Comparison of ENCODE assay signal across 7 mouse cellular contexts in the genomic region with DNA sequence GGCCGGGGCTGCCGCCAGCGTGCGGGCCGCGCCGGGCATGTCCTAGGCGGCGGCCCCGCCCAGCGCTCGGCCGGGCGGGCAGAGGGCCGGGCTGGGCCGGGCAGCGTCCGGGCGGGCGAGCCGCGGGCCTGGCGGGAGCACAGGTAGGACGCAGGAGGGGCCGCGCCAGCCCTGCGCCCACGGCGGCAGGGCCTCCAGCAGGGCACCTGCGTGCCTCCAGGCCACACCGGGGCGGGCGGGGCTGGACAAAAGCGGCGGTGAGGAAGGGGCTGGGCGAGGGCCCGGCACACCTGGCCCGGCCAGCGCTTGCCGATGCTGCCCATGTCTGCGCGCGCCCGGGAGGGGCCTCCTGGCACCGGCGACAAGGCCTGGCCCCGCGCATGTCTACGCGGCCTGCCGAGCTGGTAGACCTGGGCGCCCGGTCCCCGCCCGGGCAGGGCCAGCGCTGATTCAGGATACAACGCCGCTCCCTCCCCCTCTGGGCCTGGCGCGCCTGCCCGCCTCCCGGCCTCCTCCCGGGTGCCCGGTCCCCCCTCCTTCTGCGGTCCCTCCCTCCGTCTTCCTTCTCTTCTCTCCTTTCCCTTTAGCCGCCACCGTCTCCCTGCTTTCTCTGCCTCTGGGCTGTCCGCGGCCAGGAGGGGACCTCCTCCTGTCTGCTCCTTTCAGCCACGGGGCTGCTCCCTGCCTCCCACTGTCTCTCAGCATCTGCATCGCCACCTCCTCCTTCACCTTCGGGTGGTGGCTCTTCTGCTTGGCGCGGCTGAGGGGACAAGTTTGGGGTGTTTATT. TPM values are rescaled to one million over a fixed set of nuclear protein-coding genes. Genes with fewer than 3 reads are reported as not detected.
A peak's percentile ranks its signal among the peaks of the same experiment; 100 is the strongest.
DNase-seq lines count a peak whose midpoint lies in the region; ATAC-seq and TF ChIP-seq lines count a peak whose summit lies in the region.

No protein-coding gene starts in this region.

- H3K27me3 ChIP-seq in MEL (ENCODE audit: control insufficient read depth in 1 of 2, insufficient read depth in 2 of 2, low read length in 2 of 2), result peaks cover 0 to 2% of the 10 kb centered on the region in 2 experiments; a peak in 1 of 4 replicates
- peaks cover 50% of the 10 kb centered on the region for H3K27me3 ChIP-seq in forebrain, embryonic 10.5 days (ENCODE audit: poor library complexity, severe bottlenecking)
- H3K27me3 ChIP-seq in hindbrain, embryonic 12.5 days, result peaks cover 42% of the 10 kb centered on the region
- peaks cover 12% of the 10 kb centered on the region; the same call in 1 of the 2 replicates for H3K27me3 ChIP-seq in limb, embryonic 13.5 days
- peaks cover 10% of the 10 kb centered on the region; the same call in 1 of the 2 replicates for H3K27me3 ChIP-seq in midbrain, embryonic 14.5 days (ENCODE audit: control insufficient read depth, insufficient read depth, low read length)
- H3K27me3 ChIP-seq in testis, adult 2 months (ENCODE audit: control insufficient read depth, insufficient read depth, low read length), result no peaks in the 10 kb centered on the region

- 0 out of 4 replicates have a peak, but pooled peaks cover 0 to 2% of the 10 kb centered on the region in 2 experiments for H3K36me3 ChIP-seq in MEL (ENCODE audit: control insufficient read depth in 1 of 2, insufficient read depth in 2 of 2, low read length in 2 of 2)
- H3K36me3 ChIP-seq in forebrain, embryonic 10.5 days (replicated peaks), result no peaks in the 10 kb centered on the region; the same call in 1 of the 2 replicates
- 0 out of 2 replicates have a peak, but pooled peaks cover 4% of the 10 kb centered on the region for H3K36me3 ChIP-seq in hindbrain, embryonic 12.5 days
- peaks cover 26% of the 10 kb centered on the region for H3K36me3 ChIP-seq in limb, embryonic 13.5 days
- H3K36me3 ChIP-seq in midbrain, embryonic 14.5 days (ENCODE audit: control insufficient read depth, insufficient read depth, low read length), result peaks cover 6% of the 10 kb centered on the region; the same call in 1 of the 2 replicates
- no peaks in the 10 kb centered on the region for H3K36me3 ChIP-seq in testis, adult 2 months (ENCODE audit: control insufficient read depth, insufficient read depth, low read length)

- no peak for TF ChIP-seq CTCF in MEL (IDR thresholded peaks at IDR 0.05 in 2 of 3, conservative IDR thresholded peaks at IDR 0.05 in 1 of 3; ENCODE audit: control insufficient read depth in 1 of 3, insufficient read depth in 1 of 3, low read depth in 2 of 3, low read length in 3 of 3, poor library complexity in 1 of 3, severe bottlenecking in 1 of 3)
- no peak for TF ChIP-seq CTCF in bone marrow, adult 2 months (IDR thresholded peaks at IDR 0.05; ENCODE audit: control insufficient read depth, insufficient read depth, low read length)
- no peak for TF ChIP-seq CTCF in testis, adult 2 months (IDR thresholded peaks at IDR 0.05; ENCODE audit: control insufficient read depth, insufficient read depth, insufficient replicate concordance, low read depth, low read length)

- peak overlapping the region; percentile 51 for H3K9ac ChIP-seq in MEL (ENCODE audit: control insufficient read depth, low read depth, low read length, poor library complexity, severe bottlenecking)
- peak overlapping the region; percentile 95 for H3K9ac ChIP-seq in hindbrain, embryonic 12.5 days
- H3K9ac ChIP-seq in limb, embryonic 13.5 days, result peak overlapping the region; percentile 88
- peak overlapping the region; percentile 91 for H3K9ac ChIP-seq in midbrain, embryonic 14.5 days (replicated peaks; ENCODE audit: low read length)

- 1% methylated on average over 75 of the region's 75 CpGs for WGBS in bone marrow, adult 2 months
- WGBS in forebrain, embryonic 10.5 days, result under 1% methylated on average over 72 of the region's 75 CpGs
- under 1% methylated on average over 35 of the region's 75 CpGs for WGBS in hindbrain, embryonic 12.5 days
- WGBS in limb, embryonic 13.5 days, result under 1% methylated on average over 36 of the region's 75 CpGs
- WGBS in midbrain, embryonic 14.5 days, result under 1% methylated on average over 56 of the region's 75 CpGs

- no peaks in the 10 kb centered on the region for H3K9me3 ChIP-seq in MEL (replicated peaks; ENCODE audit: insufficient read depth, low read length)
- H3K9me3 ChIP-seq in forebrain, embryonic 10.5 days, result no peaks in the 10 kb centered on the region
- H3K9me3 ChIP-seq in hindbrain, embryonic 12.5 days (replicated peaks), result no peaks in the 10 kb centered on the region
- no peaks in the 10 kb centered on the region for H3K9me3 ChIP-seq in limb, embryonic 13.5 days
- H3K9me3 ChIP-seq in midbrain, embryonic 14.5 days (ENCODE audit: control insufficient read depth, low read length), result no peaks in the 10 kb centered on the region

- DNase-seq in MEL (ENCODE audit: low read depth, low spot score), result peak; percentile 66
- peak; percentile 35 for DNase-seq in forebrain, embryonic 10.5 days (ENCODE audit: extremely low spot score, low spot score)
- peak; percentile 67 for DNase-seq in midbrain, embryonic 14.5 days

- no peak overlapping the region for H3K27ac ChIP-seq in MEL (ENCODE audit: control insufficient read depth, low read depth, low read length)
- no peak overlapping the region for H3K27ac ChIP-seq in bone marrow, adult 2 months (ENCODE audit: control insufficient read depth, insufficient read depth, low read depth, low read length, poor library complexity)
- H3K27ac ChIP-seq in forebrain, embryonic 10.5 days, result peak overlapping the region; percentile 79
- peak overlapping the region; percentile 60 for H3K27ac ChIP-seq in hindbrain, embryonic 12.5 days
- peak overlapping the region; percentile 39; the same call in 1 of the 2 replicates for H3K27ac ChIP-seq in limb, embryonic 13.5 days
- H3K27ac ChIP-seq in midbrain, embryonic 14.5 days (replicated peaks; ENCODE audit: low read depth, low read length), result peak overlapping the region; percentile 72
- no peak overlapping the region for H3K27ac ChIP-seq in testis, adult 2 months (ENCODE audit: control insufficient read depth, insufficient read depth, low read depth, low read length)

- no peak for TF ChIP-seq EP300 in MEL (IDR thresholded peaks at IDR 0.05; ENCODE audit: low read depth in 1 of 2, low read length in 2 of 2)

- no peaks in the 10 kb centered on the region; the same call in 1 of the 2 replicates for H3K79me2 ChIP-seq in MEL (ENCODE audit: control insufficient read depth, insufficient read depth, low read length, poor library complexity)

- TF ChIP-seq POLR2A in MEL (IDR thresholded peaks at IDR 0.05; ENCODE audit: control insufficient read depth in 1 of 2, insufficient read depth in 1 of 2, low read depth in 1 of 2, low read length in 2 of 2, poor library complexity in 1 of 2), result no peak; a peak in 2 of 4 replicates
- no peak for TF ChIP-seq POLR2A in bone marrow, adult 2 months (IDR thresholded peaks at IDR 0.05; ENCODE audit: borderline replicate concordance, control insufficient read depth, low read depth, low read length)
- TF ChIP-seq POLR2A in testis, adult 2 months (IDR thresholded peaks at IDR 0.05; ENCODE audit: control insufficient read depth, low read depth, low read length), result no peak

- peak; percentile 66 for ATAC-seq in hindbrain, embryonic 12.5 days (ENCODE audit: low FRiP score)
- peak; percentile 37 for ATAC-seq in limb, embryonic 13.5 days (ENCODE audit: low FRiP score, low read depth)
- peak; percentile 59 for ATAC-seq in midbrain, embryonic 14.5 days (ENCODE audit: low FRiP score, low TSS enrichment)

- TF ChIP-seq RAD21 in MEL (IDR thresholded peaks at IDR 0.05; ENCODE audit: low read depth, low read length), result no peak

- H3K4me3 ChIP-seq in MEL (ENCODE audit: control insufficient read depth in 1 of 2, insufficient read depth in 1 of 2, low read depth in 2 of 2, low read length in 2 of 2), result peak overlapping the region; percentile 54 to 70
- peak overlapping the region; percentile 25 for H3K4me3 ChIP-seq in bone marrow, adult 2 months (replicated peaks; ENCODE audit: control insufficient read depth, low read depth, low read length)
- peak overlapping the region; percentile 62 for H3K4me3 ChIP-seq in forebrain, embryonic 10.5 days
- H3K4me3 ChIP-seq in hindbrain, embryonic 12.5 days, result peak overlapping the region; percentile 91
- peak overlapping the region; percentile 88 for H3K4me3 ChIP-seq in limb, embryonic 13.5 days
- H3K4me3 ChIP-seq in midbrain, embryonic 14.5 days (replicated peaks; ENCODE audit: low read depth, low read length), result peak overlapping the region; percentile 80
- peak overlapping the region; percentile 87 for H3K4me3 ChIP-seq in testis, adult 2 months (ENCODE audit: control insufficient read depth, low read depth, low read length)

- peaks cover 0 to 14% of the 10 kb centered on the region in 2 experiments; a peak in 3 of 4 replicates for H3K4me1 ChIP-seq in MEL (ENCODE audit: control insufficient read depth in 1 of 2, insufficient read depth in 2 of 2, low read length in 2 of 2)
- H3K4me1 ChIP-seq in bone marrow, adult 2 months (ENCODE audit: control insufficient read depth, insufficient read depth, low read length), result no peaks in the 10 kb centered on the region
- H3K4me1 ChIP-seq in forebrain, embryonic 10.5 days, result peaks cover 38% of the 10 kb centered on the region
- peaks cover 24% of the 10 kb centered on the region for H3K4me1 ChIP-seq in hindbrain, embryonic 12.5 days
- H3K4me1 ChIP-seq in limb, embryonic 13.5 days, result peaks cover 34% of the 10 kb centered on the region
- peaks cover 29% of the 10 kb centered on the region for H3K4me1 ChIP-seq in midbrain, embryonic 14.5 days (ENCODE audit: control insufficient read depth, insufficient read depth, low read length)
- peaks cover 15% of the 10 kb centered on the region for H3K4me1 ChIP-seq in testis, adult 2 months (ENCODE audit: control insufficient read depth, insufficient read depth, low read length)

- peak overlapping the region; percentile 99 for H3K4me2 ChIP-seq in hindbrain, embryonic 12.5 days (replicated peaks)
- H3K4me2 ChIP-seq in limb, embryonic 13.5 days (replicated peaks), result peak overlapping the region; percentile 90
- H3K4me2 ChIP-seq in midbrain, embryonic 14.5 days (ENCODE audit: low read length), result peak overlapping the region; percentile 90

RNA-seq across cellular contexts. Expression of gene Cep170b, which starts 2.2 kb away (rescaled TPM):
- total RNA-seq in MEL (2012; rRNA removed), result 40.0 and 49.7 TPM in 2 replicates
- 10 to 100 TPM in 1 of 2 experiments, not detected in 1; 64.0 TPM for polyA plus RNA-seq in MEL (2012; ENCODE audit: insufficient read depth in 1 of 2, insufficient read length in 2 of 2, low read depth in 1 of 2, low replicate concordance in 2 of 2, missing spikeins in 1 of 2)
- 0.29 and 5.8 TPM in 2 replicates for polyA plus RNA-seq in bone marrow, adult 2 months (2011; ENCODE audit: insufficient read depth, insufficient read length, low replicate concordance, missing spikeins)
- polyA plus RNA-seq in forebrain, embryonic 10.5 days (2016; fragmentation: Nextera tagmentation; extraction: Ambion mirVana), result 5.9 and 7.9 TPM in 2 replicates
- 28.3 and 28.5 TPM in 2 replicates for polyA plus RNA-seq in hindbrain, embryonic 12.5 days (2016; fragmentation: Nextera tagmentation; extraction: Ambion mirVana)
- 14.7 and 16.6 TPM in 2 replicates for polyA plus RNA-seq in limb, embryonic 13.5 days (2015; fragmentation: Nextera tagmentation; extraction: Ambion mirVana)
- 31.7 and 33.7 TPM in 2 replicates for polyA plus RNA-seq in midbrain, embryonic 14.5 days (2014; fragmentation: Nextera tagmentation; extraction: Ambion mirVana)
- polyA plus RNA-seq in testis, adult 2 months (2012; rRNA removed), result 27.4 and 28.8 TPM in 2 replicates

RNA-seq across cellular contexts. Expression of gene Pld4, which starts 38.0 kb away (rescaled TPM):
- 9.7 and 9.8 TPM in 2 replicates for total RNA-seq in MEL (2012; rRNA removed)
- polyA plus RNA-seq in MEL (2012; ENCODE audit: insufficient read depth in 1 of 2, insufficient read length in 2 of 2, low read depth in 1 of 2, low replicate concordance in 2 of 2, missing spikeins in 1 of 2), result 10 to 100 TPM in 1 of 2 experiments, not detected in 1; 16.4 TPM
- polyA plus RNA-seq in bone marrow, adult 2 months (2011; ENCODE audit: insufficient read depth, insufficient read length, low replicate concordance, missing spikeins), result 62.4 and 128 TPM in 2 replicates
- 3.8 and 3.9 TPM in 2 replicates for polyA plus RNA-seq in forebrain, embryonic 10.5 days (2016; fragmentation: Nextera tagmentation; extraction: Ambion mirVana)
- polyA plus RNA-seq in hindbrain, embryonic 12.5 days (2016; fragmentation: Nextera tagmentation; extraction: Ambion mirVana), result 5.0 and 5.4 TPM in 2 replicates
- 6.1 and 7.2 TPM in 2 replicates for polyA plus RNA-seq in limb, embryonic 13.5 days (2015; fragmentation: Nextera tagmentation; extraction: Ambion mirVana)
- 3.3 and 6.0 TPM in 2 replicates for polyA plus RNA-seq in midbrain, embryonic 14.5 days (2014; fragmentation: Nextera tagmentation; extraction: Ambion mirVana)
- polyA plus RNA-seq in testis, adult 2 months (2012; rRNA removed), result 4.0 TPM in 2 replicates

RNA-seq across cellular contexts. Expression of gene Zbtb42, which starts 43.8 kb away (rescaled TPM):
- 4.5 and 7.6 TPM in 2 replicates for total RNA-seq in MEL (2012; rRNA removed)
- polyA plus RNA-seq in MEL (2012; ENCODE audit: insufficient read depth in 1 of 2, insufficient read length in 2 of 2, low read depth in 1 of 2, low replicate concordance in 2 of 2, missing spikeins in 1 of 2), result 10 to 100 TPM in 1 of 2 experiments, not detected in 1; 11.4 TPM
- 2.6 and 5.1 TPM in 2 replicates for polyA plus RNA-seq in bone marrow, adult 2 months (2011; ENCODE audit: insufficient read depth, insufficient read length, low replicate concordance, missing spikeins)
- 4.1 and 4.3 TPM in 2 replicates for polyA plus RNA-seq in forebrain, embryonic 10.5 days (2016; fragmentation: Nextera tagmentation; extraction: Ambion mirVana)
- 5.8 and 7.5 TPM in 2 replicates for polyA plus RNA-seq in hindbrain, embryonic 12.5 days (2016; fragmentation: Nextera tagmentation; extraction: Ambion mirVana)
- 2.2 and 2.4 TPM in 2 replicates for polyA plus RNA-seq in limb, embryonic 13.5 days (2015; fragmentation: Nextera tagmentation; extraction: Ambion mirVana)
- polyA plus RNA-seq in midbrain, embryonic 14.5 days (2014; fragmentation: Nextera tagmentation; extraction: Ambion mirVana), result 1.9 and 3.5 TPM in 2 replicates
- polyA plus RNA-seq in testis, adult 2 months (2012; rRNA removed), result 49.9 and 55.5 TPM in 2 replicates

RNA-seq across cellular contexts. Expression of gene Akt1, which starts 47.8 kb away (rescaled TPM):
- 289 and 322 TPM in 2 replicates for total RNA-seq in MEL (2012; rRNA removed)
- 100 to 1,000 TPM; 764 to 827 TPM for polyA plus RNA-seq in MEL (2012; ENCODE audit: insufficient read depth in 1 of 2, insufficient read length in 2 of 2, low read depth in 1 of 2, low replicate concordance in 2 of 2, missing spikeins in 1 of 2)
- 39.8 and 56.1 TPM in 2 replicates for polyA plus RNA-seq in bone marrow, adult 2 months (2011; ENCODE audit: insufficient read depth, insufficient read length, low replicate concordance, missing spikeins)
- 39.2 and 41.9 TPM in 2 replicates for polyA plus RNA-seq in forebrain, embryonic 10.5 days (2016; fragmentation: Nextera tagmentation; extraction: Ambion mirVana)
- polyA plus RNA-seq in hindbrain, embryonic 12.5 days (2016; fragmentation: Nextera tagmentation; extraction: Ambion mirVana), result 154 and 156 TPM in 2 replicates
- 62.5 and 71.0 TPM in 2 replicates for polyA plus RNA-seq in limb, embryonic 13.5 days (2015; fragmentation: Nextera tagmentation; extraction: Ambion mirVana)
- polyA plus RNA-seq in midbrain, embryonic 14.5 days (2014; fragmentation: Nextera tagmentation; extraction: Ambion mirVana), result 64.8 and 82.1 TPM in 2 replicates
- 28.3 and 29.1 TPM in 2 replicates for polyA plus RNA-seq in testis, adult 2 months (2012; rRNA removed)

Comparison
In these comparisons a context has a peak if more than half of its experiments do, and no peak if none do; other contexts are left out.
1. H3K27ac ChIP-seq: peak in forebrain, embryonic 10.5 days (single experiment), hindbrain, embryonic 12.5 days (single experiment), limb, embryonic 13.5 days (single experiment) and midbrain, embryonic 14.5 days (single experiment); none in MEL (single experiment), bone marrow, adult 2 months (single experiment) and testis, adult 2 months (single experiment).
2. H3K4me3 ChIP-seq: peak in every context shown above with its lines; median percentile 91 in hindbrain, embryonic 12.5 days; 88 in limb, embryonic 13.5 days; 87 in testis, adult 2 months; 80 in midbrain, embryonic 14.5 days; 62 in MEL; 62 in forebrain, embryonic 10.5 days; 25 in bone marrow, adult 2 months.
3. Peak in every context shown above with its lines, with median percentiles within 50 percentile points of each other: DNase-seq, H3K9ac ChIP-seq, ATAC-seq and H3K4me2 ChIP-seq.